8 mouse cellular contexts compared by ENCODE assay signal in the genomic region with DNA sequence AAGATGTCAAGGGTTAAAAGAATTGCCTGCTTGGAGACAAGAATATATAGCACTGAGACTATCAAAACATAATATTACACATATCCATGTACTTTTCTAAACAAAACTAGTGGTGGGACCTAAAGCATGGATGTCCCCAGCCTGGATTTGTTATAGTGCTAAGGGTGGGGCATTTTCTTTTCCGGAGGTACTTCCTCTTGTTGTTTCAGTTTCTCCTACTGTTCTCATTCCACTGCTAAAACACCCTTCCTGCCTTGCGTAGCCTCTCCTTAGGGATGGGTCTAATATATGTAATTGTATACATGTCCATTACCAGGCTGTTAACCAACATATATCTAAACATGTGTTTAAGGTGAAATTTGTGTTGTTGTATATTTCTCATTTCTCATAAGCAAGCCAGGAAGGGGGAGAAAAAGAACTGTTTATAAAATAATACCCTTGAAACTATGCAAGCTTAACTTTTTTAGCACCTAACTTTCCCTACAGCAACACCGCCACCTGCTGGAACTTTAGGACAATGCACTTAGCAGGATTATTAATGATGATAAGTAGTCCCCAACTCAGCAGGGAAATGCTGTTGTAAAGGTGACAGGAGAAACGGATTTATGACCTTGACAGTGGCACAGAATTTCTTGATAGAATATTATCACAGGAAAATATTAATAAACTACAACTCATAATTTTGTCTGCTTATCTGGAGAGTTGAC. TPM values are rescaled to one million over a fixed set of nuclear protein-coding genes. Genes with fewer than 3 reads are reported as not detected.
DNase-seq lines count a peak whose midpoint lies in the region; ATAC-seq lines count a peak whose summit lies in the region.

No protein-coding gene starts in this region.

- no peaks in the 10 kb centered on the region for H3K9me3 ChIP-seq in midbrain, embryonic 10.5 days (replicated peaks)
- no peaks in the 10 kb centered on the region for H3K9me3 ChIP-seq in midbrain, embryonic 13.5 days
- no peaks in the 10 kb centered on the region for H3K9me3 ChIP-seq in intestine, embryonic 16.5 days (ENCODE audit: control insufficient read depth, low read length)
- no peaks in the 10 kb centered on the region for H3K9me3 ChIP-seq in neural tube, embryonic 12.5 days

- no peak overlapping the region for H3K4me2 ChIP-seq in midbrain, embryonic 13.5 days (replicated peaks)
- no peak overlapping the region for H3K4me2 ChIP-seq in intestine, embryonic 16.5 days (ENCODE audit: low read depth, low read length)
- H3K4me2 ChIP-seq in neural tube, embryonic 12.5 days (replicated peaks), result no peak overlapping the region

- H3K9ac ChIP-seq in midbrain, embryonic 13.5 days (replicated peaks), result no peak overlapping the region
- no peak overlapping the region for H3K9ac ChIP-seq in intestine, embryonic 16.5 days (ENCODE audit: low read depth, low read length)
- H3K9ac ChIP-seq in neural tube, embryonic 12.5 days, result no peak overlapping the region

- WGBS in midbrain, embryonic 10.5 days, result 32% methylated on average over 4 of the region's 4 CpGs
- WGBS in midbrain, embryonic 13.5 days, result 37% methylated on average over 4 of the region's 4 CpGs
- 23% methylated on average over 4 of the region's 4 CpGs for WGBS in intestine, embryonic 16.5 days
- 31% methylated on average over 4 of the region's 4 CpGs for WGBS in neural tube, embryonic 12.5 days

- intact Hi-C loops in left cerebral cortex, postnatal 4 days (cut with DNase I), result loop anchor here (5.0 kb wide), 1 partner anchor 358 kb away; no protein-coding TSS in a partner anchor

- no peak for ATAC-seq in midbrain, embryonic 13.5 days
- ATAC-seq in intestine, embryonic 16.5 days, result peak; percentile 51
- ATAC-seq in neural tube, embryonic 12.5 days (ENCODE audit: low FRiP score, low read depth), result peak; percentile 48; the same call in 1 of the 2 replicates

- no peak overlapping the region for H3K27ac ChIP-seq in midbrain, embryonic 10.5 days (replicated peaks)
- H3K27ac ChIP-seq in midbrain, embryonic 13.5 days, result no peak overlapping the region
- H3K27ac ChIP-seq in intestine, embryonic 16.5 days (ENCODE audit: low read length), result no peak overlapping the region
- H3K27ac ChIP-seq in neural tube, embryonic 12.5 days, result no peak overlapping the region

- no peaks in the 10 kb centered on the region for H3K36me3 ChIP-seq in midbrain, embryonic 10.5 days
- no peaks in the 10 kb centered on the region for H3K36me3 ChIP-seq in midbrain, embryonic 13.5 days
- H3K36me3 ChIP-seq in intestine, embryonic 16.5 days (ENCODE audit: control insufficient read depth, insufficient read depth, low read length), result no peaks in the 10 kb centered on the region
- H3K36me3 ChIP-seq in neural tube, embryonic 12.5 days, result no peaks in the 10 kb centered on the region

- 0 out of 2 replicates have a peak, but pooled peaks cover 6% of the 10 kb centered on the region for H3K4me1 ChIP-seq in midbrain, embryonic 10.5 days
- no peaks in the 10 kb centered on the region for H3K4me1 ChIP-seq in midbrain, embryonic 13.5 days (replicated peaks)
- peaks cover 7% of the 10 kb centered on the region; the same call in 1 of the 2 replicates for H3K4me1 ChIP-seq in intestine, embryonic 16.5 days (ENCODE audit: control insufficient read depth, insufficient read depth, low read length)
- H3K4me1 ChIP-seq in neural tube, embryonic 12.5 days, result no peaks in the 10 kb centered on the region

- DNase-seq in midbrain, embryonic 10.5 days (ENCODE audit: low spot score), result peak; percentile 51
- DNase-seq in adrenal gland, adult 18-20 months (ENCODE audit: low spot score in 2 of 2), result peak; percentile 45 to 58
- peak; percentile 60 for DNase-seq in embryo, embryonic 9.5 days (ENCODE audit: extremely low spot score)
- peak; percentile 69 for DNase-seq in left cerebral cortex, postnatal 4 days
- peak; percentile 69 for DNase-seq in thymus, postnatal 25 days

- H3K4me3 ChIP-seq in midbrain, embryonic 10.5 days, result no peak overlapping the region
- H3K4me3 ChIP-seq in midbrain, embryonic 13.5 days (replicated peaks), result no peak overlapping the region
- H3K4me3 ChIP-seq in intestine, embryonic 16.5 days (ENCODE audit: low read length), result no peak overlapping the region
- no peak overlapping the region for H3K4me3 ChIP-seq in neural tube, embryonic 12.5 days

- no peaks in the 10 kb centered on the region for H3K27me3 ChIP-seq in midbrain, embryonic 10.5 days (ENCODE audit: low read depth, poor library complexity, severe bottlenecking)
- no peaks in the 10 kb centered on the region for H3K27me3 ChIP-seq in midbrain, embryonic 13.5 days
- no peaks in the 10 kb centered on the region for H3K27me3 ChIP-seq in intestine, embryonic 16.5 days (replicated peaks; ENCODE audit: control insufficient read depth, insufficient read depth, low read length)
- H3K27me3 ChIP-seq in neural tube, embryonic 12.5 days (replicated peaks), result no peaks in the 10 kb centered on the region; the same call in 1 of the 2 replicates

RNA-seq across cellular contexts. Expression of a gene that starts 41.9 kb away (rescaled TPM):
- polyA plus RNA-seq in midbrain, embryonic 10.5 days (2016; fragmentation: Nextera tagmentation; extraction: Ambion mirVana), result 0.06 TPM in 1 of 2 replicates, not detected in the other
- 0.07 TPM in 1 of 2 replicates, not detected in the other for polyA plus RNA-seq in midbrain, embryonic 13.5 days (2015; fragmentation: Nextera tagmentation; extraction: Ambion mirVana)
- under 1 TPM in 1 of 2 experiments, not detected in 1; 0.29 TPM for total RNA-seq in adrenal gland, adult 18-20 months (2021)
- polyA plus RNA-seq in intestine, embryonic 16.5 days (2015; fragmentation: Nextera tagmentation; extraction: Ambion mirVana), result 0.48 and 0.54 TPM in 2 replicates
- total RNA-seq in left cerebral cortex, postnatal 4 days (2021), result under 1 TPM; 0.18 to 0.40 TPM
- 0.13 TPM in 1 of 2 replicates, not detected in the other for polyA plus RNA-seq in neural tube, embryonic 12.5 days (2016; fragmentation: Nextera tagmentation; extraction: Ambion mirVana)
